Mouse (Mus musculus): ENCODE data around the gene Lrrc42. TPM values are rescaled to one million over a fixed set of nuclear protein-coding genes. Genes with fewer than 3 reads are reported as not detected.

The Lrrc42 gene
- polyA plus RNA-seq, 1 experiment from 2014 or later: 38.8 TPM

DNA sequence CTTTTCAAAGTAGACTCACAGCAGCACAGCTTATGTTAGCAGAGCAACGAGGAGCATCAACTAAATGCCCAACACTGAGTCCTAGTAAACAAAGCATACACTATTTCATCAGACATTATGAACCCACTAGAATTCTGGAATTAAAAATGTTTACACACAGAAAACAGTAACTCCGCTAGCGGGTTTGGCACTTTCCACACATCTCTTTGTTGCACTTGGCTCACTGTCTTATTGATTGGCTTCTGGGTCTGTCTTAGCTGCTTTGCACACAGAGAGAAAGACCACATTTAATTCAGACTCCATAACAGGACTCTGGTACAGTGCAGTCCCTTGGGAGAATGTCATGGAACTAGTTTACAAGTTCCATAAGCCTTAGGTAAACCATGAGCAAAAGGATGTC lies 5.3 kb downstream of the Lrrc42 start:
- no peak overlapping the region for H3K4me2 ChIP-seq
- WGBS: 75% methylated on average over 3 of the region's 3 CpGs
- peak overlapping the region; percentile 27; the same call in 1 of the 2 replicates for H3K27ac ChIP-seq
- no peak for ATAC-seq (replicated peaks; ENCODE audit: insufficient number of reproducible peaks, insufficient read depth, low FRiP score, low read depth)
- peaks cover 72% of the 10 kb centered on the region for H3K4me1 ChIP-seq (replicated peaks)
- H3K27me3 ChIP-seq: no peaks in the 10 kb centered on the region
- H3K36me3 ChIP-seq: no peaks in the 10 kb centered on the region
- no peak overlapping the region for H3K4me3 ChIP-seq
- H3K9ac ChIP-seq: no peak overlapping the region
- H3K9me3 ChIP-seq (replicated peaks): no peaks in the 10 kb centered on the region

DNA sequence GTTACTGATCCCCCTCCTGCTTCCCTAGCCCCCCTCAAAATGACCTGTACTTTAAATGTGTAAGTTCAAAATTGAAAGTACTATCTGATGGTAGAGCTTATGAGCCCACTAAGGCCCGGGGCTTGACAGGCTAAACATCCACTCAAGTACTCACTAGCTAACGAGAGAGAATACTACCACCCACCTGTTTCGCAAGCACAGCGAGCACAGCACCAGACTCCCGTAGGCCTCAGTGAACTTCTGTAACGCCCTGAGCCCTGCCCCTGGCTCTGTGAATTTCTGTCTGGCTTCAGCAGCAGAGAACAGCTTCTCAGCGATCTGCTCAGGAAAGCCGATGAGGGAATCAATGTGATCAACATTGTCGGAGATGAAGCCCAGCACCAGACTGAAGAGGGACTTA lies 6.2 kb downstream of the Lrrc42 start:
- ATAC-seq (replicated peaks; ENCODE audit: insufficient number of reproducible peaks, insufficient read depth, low FRiP score, low read depth): no peak
- Histone ChIP-seq H3K9ac (no peak overlapping the region), H3K27me3 (no peaks in the 10 kb centered on the region), H3K4me1 (replicated peaks) (peaks cover 67% of the 10 kb centered on the region), H3K36me3 (no peaks in the 10 kb centered on the region), H3K9me3 (replicated peaks) (no peaks in the 10 kb centered on the region), H3K27ac (peak overlapping the region; percentile 55; the same call in 1 of the 2 replicates), H3K4me2 (no peak overlapping the region), H3K4me3 (no peak overlapping the region)
- 62% methylated on average over 9 of the region's 9 CpGs for WGBS

DNA sequence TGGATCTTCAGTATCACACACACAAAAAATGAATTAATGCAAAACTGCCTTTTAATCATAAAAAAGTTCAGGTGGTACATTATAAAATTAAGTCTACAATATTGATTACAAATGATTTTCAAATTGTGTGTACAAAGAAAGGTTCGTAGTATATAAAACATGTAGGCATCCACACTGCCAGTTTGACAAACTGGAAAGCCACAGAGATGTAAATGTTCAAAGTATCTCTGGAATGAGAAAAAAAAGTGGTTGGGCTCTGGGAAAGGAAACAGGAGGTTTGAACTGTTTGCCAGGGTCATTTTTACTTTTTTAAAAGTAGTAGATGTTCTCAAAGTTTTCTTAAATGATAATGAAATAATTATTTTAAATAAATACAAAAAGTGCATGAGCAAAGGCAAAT lies 7.3 kb downstream of the Lrrc42 start:
- Histone ChIP-seq H3K9ac (no peak overlapping the region), H3K27ac (peak overlapping the region; percentile 55), H3K4me2 (no peak overlapping the region), H3K4me3 (no peak overlapping the region), H3K36me3 (peaks cover 9% of the 10 kb centered on the region), H3K9me3 (replicated peaks) (no peaks in the 10 kb centered on the region), H3K27me3 (no peaks in the 10 kb centered on the region), H3K4me1 (replicated peaks) (peaks cover 61% of the 10 kb centered on the region)
- WGBS: 23% methylated on average over 1 of the region's 1 CpGs
- ATAC-seq (replicated peaks; ENCODE audit: insufficient number of reproducible peaks, insufficient read depth, low FRiP score, low read depth): no peak

- H3K4me2 ChIP-seq: no peak overlapping the region
- H3K9ac ChIP-seq: no peak overlapping the region
- H3K36me3 ChIP-seq: peaks cover 14% of the 10 kb centered on the region
- H3K4me3 ChIP-seq: no peak overlapping the region
- ATAC-seq (replicated peaks; ENCODE audit: insufficient number of reproducible peaks, insufficient read depth, low FRiP score, low read depth): 0 out of 2 replicates have a peak, but pooled peaks have one; percentile 33
- no peaks in the 10 kb centered on the region for H3K27me3 ChIP-seq
- 56% methylated on average over 2 of the region's 2 CpGs for WGBS
- H3K27ac ChIP-seq: peak overlapping the region; percentile 55
- no peaks in the 10 kb centered on the region for H3K9me3 ChIP-seq (replicated peaks)
- peaks cover 58% of the 10 kb centered on the region for H3K4me1 ChIP-seq (replicated peaks)
Measured at GRCm38 (mm10) chr4:107245368-107245767, 8.0 kb downstream of the Lrrc42 start.

DNA sequence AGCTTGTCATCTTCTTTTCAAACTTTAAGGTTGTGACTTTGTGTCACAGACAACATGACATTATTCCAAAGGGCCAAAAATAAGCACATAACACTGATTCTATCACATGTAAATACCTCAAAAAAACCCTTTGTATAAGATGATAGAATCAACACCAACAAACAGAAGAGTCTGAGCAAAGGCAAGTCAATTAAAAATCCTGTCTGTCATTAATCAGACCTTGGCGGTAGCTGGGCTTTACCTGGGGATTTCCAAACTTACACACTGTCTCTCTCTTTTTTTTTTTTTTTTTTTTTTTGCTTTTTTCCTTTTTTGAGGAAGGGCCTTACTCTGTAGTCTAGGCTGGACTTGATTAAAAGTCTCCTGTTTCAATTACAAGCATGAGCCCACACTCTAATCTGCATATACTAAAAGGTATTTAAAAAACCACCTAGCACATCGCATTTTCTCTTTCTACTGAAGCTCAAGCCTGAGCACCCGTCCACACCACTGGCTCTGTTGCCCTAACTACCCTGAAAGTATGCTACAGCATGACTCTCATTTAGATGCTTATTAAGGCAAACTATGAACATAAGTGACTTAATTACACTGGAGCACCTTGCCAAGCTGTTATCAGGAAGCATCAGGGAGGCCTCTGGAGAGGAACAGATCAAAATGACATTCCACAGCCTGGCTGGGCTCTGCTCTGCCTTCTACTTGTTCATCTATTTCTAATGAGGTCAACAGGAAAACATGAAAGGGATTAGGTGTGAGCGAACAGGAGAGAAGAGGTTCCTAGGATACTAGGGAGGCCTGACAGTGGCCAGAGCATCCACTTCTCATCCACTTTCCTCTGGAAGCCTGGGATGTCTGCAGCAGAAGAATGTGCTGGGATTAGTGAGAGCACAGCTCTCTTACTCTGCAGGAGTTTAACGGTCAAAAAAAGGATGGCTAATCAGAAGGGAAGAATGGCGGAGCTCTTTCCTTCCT lies 9.7 kb downstream of the Lrrc42 start:
- H3K36me3 ChIP-seq: peaks cover 29% of the 10 kb centered on the region
- H3K9me3 ChIP-seq (replicated peaks): no peaks in the 10 kb centered on the region
- whole genome bisulfite sequencing: 49% methylated on average over 6 of the region's 6 CpGs
- no peaks in the 10 kb centered on the region for H3K27me3 ChIP-seq
- no peak for ATAC-seq (replicated peaks; ENCODE audit: insufficient number of reproducible peaks, insufficient read depth, low FRiP score, low read depth)
- H3K4me2 ChIP-seq: no peak overlapping the region
- no peak overlapping the region for H3K4me3 ChIP-seq
- peaks cover 42% of the 10 kb centered on the region for H3K4me1 ChIP-seq (replicated peaks)
- H3K27ac ChIP-seq: no peak overlapping the region
- no peak overlapping the region for H3K9ac ChIP-seq

GRCm38 (mm10) chr4:107240196-107240595 lies 13.1 kb downstream of the Lrrc42 start:
- no peak overlapping the region for H3K4me2 ChIP-seq
- no peak overlapping the region for H3K4me3 ChIP-seq
- no peaks in the 10 kb centered on the region for H3K9me3 ChIP-seq (replicated peaks)
- no peaks in the 10 kb centered on the region for H3K27me3 ChIP-seq
- peaks cover 48% of the 10 kb centered on the region for H3K36me3 ChIP-seq
- H3K27ac ChIP-seq: no peak overlapping the region
- peaks cover 15% of the 10 kb centered on the region for H3K4me1 ChIP-seq (replicated peaks)
- 95% methylated on average over 6 of the region's 6 CpGs for WGBS
- H3K9ac ChIP-seq: no peak overlapping the region
- ATAC-seq (replicated peaks; ENCODE audit: insufficient number of reproducible peaks, insufficient read depth, low FRiP score, low read depth): no peak

DNA sequence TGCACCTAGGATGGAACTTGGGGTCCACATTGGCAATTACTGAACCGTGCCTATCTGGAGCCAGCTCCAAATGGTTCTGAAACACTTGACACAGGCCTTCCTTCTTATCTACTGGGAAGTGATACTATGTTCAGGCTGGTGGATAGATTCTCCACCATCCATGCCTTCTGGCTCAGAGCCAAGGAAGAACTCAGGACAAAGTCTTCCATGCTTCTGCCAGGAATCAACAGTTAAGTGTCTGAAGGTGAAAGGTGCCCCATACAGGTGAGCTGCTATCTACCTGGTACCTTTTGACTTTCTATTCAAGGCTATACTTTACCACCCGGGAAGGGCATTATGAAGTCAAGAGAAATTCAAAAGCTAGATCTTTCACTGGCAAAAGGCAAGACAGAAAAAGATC lies 15.1 kb downstream of the Lrrc42 start:
- ATAC-seq (replicated peaks; ENCODE audit: insufficient number of reproducible peaks, insufficient read depth, low FRiP score, low read depth): no peak
- Histone ChIP-seq H3K27ac (no peak overlapping the region), H3K9me3 (replicated peaks) (no peaks in the 10 kb centered on the region), H3K9ac (no peak overlapping the region), H3K4me2 (no peak overlapping the region), H3K4me3 (no peak overlapping the region), H3K36me3 (peaks cover 68% of the 10 kb centered on the region), H3K4me1 (replicated peaks) (no peaks in the 10 kb centered on the region), H3K27me3 (no peaks in the 10 kb centered on the region)
- WGBS: 80% methylated on average over 2 of the region's 2 CpGs

- H3K36me3 ChIP-seq: peaks cover 43% of the 10 kb centered on the region
- H3K4me3 ChIP-seq: no peak overlapping the region
- H3K4me2 ChIP-seq: no peak overlapping the region
- ATAC-seq (replicated peaks; ENCODE audit: insufficient number of reproducible peaks, insufficient read depth, low FRiP score, low read depth): no peak
- no peak overlapping the region for H3K9ac ChIP-seq
- H3K4me1 ChIP-seq (replicated peaks): no peaks in the 10 kb centered on the region
- H3K27me3 ChIP-seq: no peaks in the 10 kb centered on the region
- H3K27ac ChIP-seq: no peak overlapping the region
- 26% methylated on average over 3 of the region's 3 CpGs for WGBS
- no peaks in the 10 kb centered on the region for H3K9me3 ChIP-seq (replicated peaks)
Measured at GRCm38 (mm10) chr4:107232219-107232618, 21.1 kb downstream of the Lrrc42 start.

GRCm38 (mm10) chr4:107226313-107226712 lies 27.0 kb downstream of the Lrrc42 start:
- H3K4me2 ChIP-seq: no peak overlapping the region
- H3K9ac ChIP-seq: no peak overlapping the region
- H3K36me3 ChIP-seq: no peaks in the 10 kb centered on the region
- ATAC-seq (replicated peaks; ENCODE audit: insufficient number of reproducible peaks, insufficient read depth, low FRiP score, low read depth): no peak
- no peak overlapping the region for H3K27ac ChIP-seq
- no peaks in the 10 kb centered on the region for H3K9me3 ChIP-seq (replicated peaks)
- H3K4me1 ChIP-seq (replicated peaks): no peaks in the 10 kb centered on the region
- no peak overlapping the region for H3K4me3 ChIP-seq
- WGBS: 78% methylated on average over 2 of the region's 2 CpGs
- H3K27me3 ChIP-seq: no peaks in the 10 kb centered on the region; the same call in 1 of the 2 replicates

DNA sequence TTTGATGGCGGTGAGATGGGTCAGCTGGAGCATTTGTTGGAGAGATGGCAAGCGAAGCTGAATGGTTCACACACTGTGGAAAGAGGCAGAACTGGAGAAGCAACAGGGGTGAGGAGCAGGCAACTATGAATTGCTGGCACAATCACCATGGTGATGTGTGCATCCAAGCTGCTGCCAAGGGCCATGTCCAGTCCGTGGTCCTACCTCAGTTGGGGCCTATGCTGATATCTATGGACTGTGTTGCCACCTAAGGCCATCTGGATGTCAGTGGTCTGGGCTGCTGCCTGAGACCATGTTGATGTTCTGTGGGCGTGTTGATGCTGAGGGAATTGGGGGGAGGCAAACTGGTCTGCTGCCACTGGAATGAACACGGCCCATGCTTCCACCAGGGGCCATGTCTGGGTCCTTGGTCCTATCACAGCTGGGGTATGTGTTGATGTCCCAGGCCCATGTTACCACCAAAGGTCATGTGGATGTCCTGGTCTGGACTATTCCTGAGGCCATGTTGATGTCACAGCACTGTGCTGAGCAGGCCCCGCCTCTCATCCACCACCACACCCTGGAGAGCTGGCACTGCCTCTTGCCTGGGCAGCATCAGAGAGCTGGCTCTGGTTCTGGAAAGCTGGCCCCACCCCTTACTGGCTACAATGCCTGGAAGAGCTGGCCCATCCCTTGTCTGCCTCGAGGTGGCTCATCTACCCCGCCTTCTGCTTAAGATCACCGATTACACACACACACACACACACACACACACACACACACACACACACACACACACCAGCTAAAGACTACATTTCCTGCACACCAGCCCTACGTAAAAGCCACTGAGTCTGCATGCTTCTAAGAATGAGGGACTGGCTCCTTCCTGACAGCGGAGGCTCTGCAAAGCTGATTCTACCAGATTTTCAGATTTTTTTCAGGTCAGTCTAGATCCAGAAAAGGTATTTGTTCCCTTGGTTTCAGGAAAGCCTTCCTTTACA lies 29.8 kb downstream of the Lrrc42 start:
- 77% methylated on average over 11 of the region's 11 CpGs for WGBS
- Histone ChIP-seq H3K27ac (no peak overlapping the region), H3K4me2 (no peak overlapping the region), H3K36me3 (no peaks in the 10 kb centered on the region), H3K27me3 (peaks cover 7% of the 10 kb centered on the region), H3K4me1 (replicated peaks) (no peaks in the 10 kb centered on the region), H3K9ac (no peak overlapping the region), H3K9me3 (replicated peaks) (no peaks in the 10 kb centered on the region), H3K4me3 (no peak overlapping the region)
- ATAC-seq (replicated peaks; ENCODE audit: insufficient number of reproducible peaks, insufficient read depth, low FRiP score, low read depth): peak; percentile 78

- Histone ChIP-seq H3K36me3 (no peaks in the 10 kb centered on the region), H3K4me3 (no peak overlapping the region), H3K9me3 (replicated peaks) (no peaks in the 10 kb centered on the region), H3K4me1 (replicated peaks) (no peaks in the 10 kb centered on the region), H3K4me2 (no peak overlapping the region), H3K27me3 (peaks cover 20% of the 10 kb centered on the region), H3K27ac (no peak overlapping the region), H3K9ac (no peak overlapping the region)
- no peak for ATAC-seq (replicated peaks; ENCODE audit: insufficient number of reproducible peaks, insufficient read depth, low FRiP score, low read depth)
- 81% methylated on average over 5 of the region's 5 CpGs for WGBS
Measured at GRCm38 (mm10) chr4:107221524-107221923, 31.8 kb downstream of the Lrrc42 start.

All from heart, embryonic 15.5 days (tissue).